Mouse (Mus musculus) E14TG2a.4 (cell line): Measurements from ENCODE around the gene Cdh20.

ENCODE experiments used
- CTCF ChIP-seq: conservative IDR thresholded peaks from 2 replicates; pipeline ENCODE4 v1.5.1; 2014; ENCODE audit warnings: low read length
- POU5F1 ChIP-seq: IDR thresholded peaks from 2 replicates; pipeline ENCODE4 v1.6.1; 2014; ENCODE audit warnings: low read length, borderline replicate concordance

DNA sequence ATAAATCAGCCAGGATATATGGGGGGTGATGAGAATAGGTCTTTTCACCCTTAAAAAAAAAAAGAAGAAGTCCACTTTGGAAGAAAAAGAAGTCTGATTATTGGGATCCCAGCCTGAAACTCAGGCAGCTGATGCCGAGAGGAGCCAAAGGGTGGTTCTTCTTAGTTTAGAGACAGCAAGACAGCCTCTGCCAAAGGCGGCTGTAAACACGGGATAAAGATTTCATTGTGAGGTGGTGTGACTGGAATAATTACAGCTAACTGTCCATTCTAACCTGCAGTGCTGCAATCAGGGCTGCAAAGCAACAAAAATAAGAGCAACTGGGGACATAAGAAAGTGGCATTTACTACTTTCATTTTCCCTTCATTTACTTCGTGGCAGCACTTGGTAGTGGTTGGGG lies 3.6 kb downstream of the Cdh20 start:
- TF ChIP-seq CTCF (no peak), POU5F1 (no peak)
